Mouse (Mus musculus): Measurements from ENCODE around the gene Gm5127.

GRCm38 (mm10) chrX:106717160-106717559 is 134.2 kb downstream of the Gm5127 start:
- no peak for TF ChIP-seq CTCF (IDR thresholded peaks at IDR 0.05; ENCODE audit: control insufficient read depth, insufficient read depth, low read length)
- no peak for TF ChIP-seq POLR2A (IDR thresholded peaks at IDR 0.05; ENCODE audit: borderline replicate concordance, control insufficient read depth, low read depth, low read length)
